ENCODE assay signal across 7 mouse cellular contexts in genomic region chr7:120865100-120865499, GRCm38 (mm10). TPM values are rescaled to one million over a fixed set of nuclear protein-coding genes. Genes with fewer than 3 reads are reported as not detected.
DNase-seq lines count a peak whose midpoint lies in the region; ATAC-seq and TF ChIP-seq lines count a peak whose summit lies in the region.

No protein-coding gene starts in this region.

- CTCF ChIA-PET in Patski (lab: Charles Lee): interaction anchor here (0.7 to 1.5 kb wide), 2 partner anchors 9 to 12 kb away, joined by 3 to 5 read pairs; no protein-coding TSS in a partner anchor

- peak overlapping the region; percentile 57 for H3K4me2 ChIP-seq in heart, embryonic 12.5 days

- no peak for TF ChIP-seq POLR2A in spleen, adult 2 months (IDR thresholded peaks at IDR 0.05; ENCODE audit: low read depth, low read length)

- no peak for TF ChIP-seq CTCF in Patski (IDR thresholded peaks at IDR 0.05)
- TF ChIP-seq CTCF in spleen, adult 2 months (IDR thresholded peaks at IDR 0.05; ENCODE audit: extremely low read depth, insufficient read depth, insufficient read length, insufficient replicate concordance): no peak

- POLR2A ChIA-PET in Patski (lab: Charles Lee): interaction anchor here (0.6 to 1.6 kb wide), 2 partner anchors 12 to 13 kb away, joined by 3 to 6 read pairs; no protein-coding TSS in a partner anchor

- peak overlapping the region; percentile 94 for H3K27ac ChIP-seq in heart, embryonic 12.5 days (ENCODE audit: poor library complexity, severe bottlenecking)
- peak overlapping the region; percentile 28; the same call in 1 of the 2 replicates for H3K27ac ChIP-seq in macrophage
- H3K27ac ChIP-seq in spleen, adult 2 months (ENCODE audit: insufficient read depth, low read length): peak overlapping the region; percentile 20; the same call in 1 of the 2 replicates

- DNase-seq in Patski (ENCODE audit: low read depth, low spot score): no peak
- DNase-seq in embryo, embryonic 11 days: peak; percentile 88
- peak; percentile 58 for DNase-seq in kidney, postnatal 10 days
- DNase-seq in spleen, adult 2 months (ENCODE audit: low read depth in 1 of 2, low spot score in 2 of 2): peak; percentile 52 to 53

- peak overlapping the region; percentile 18; the same call in 1 of the 2 replicates for H3K4me3 ChIP-seq in heart, embryonic 12.5 days
- H3K4me3 ChIP-seq in macrophage (ENCODE audit: inconsistent target): no peak overlapping the region
- peak overlapping the region; percentile 7; the same call in 1 of the 2 replicates for H3K4me3 ChIP-seq in spleen, adult 2 months (ENCODE audit: extremely low read depth, insufficient read depth, insufficient read length)

- peak; percentile 19 for ATAC-seq in Patski
- peak; percentile 81 for ATAC-seq in heart, embryonic 12.5 days (ENCODE audit: insufficient number of reproducible peaks, low FRiP score)
- ATAC-seq in CD4-positive, CD25-positive, alpha-beta regulatory T cell, adult 4 months: no peak

- no peaks in the 10 kb centered on the region for H3K9me3 ChIP-seq in heart, embryonic 12.5 days (replicated peaks)

- in situ Hi-C loops in Patski (cut with MboI; ENCODE audit: low pct_unique_long_range_greater_than_20kb): no loop called here

- H3K79me2 ChIP-seq in macrophage (ENCODE audit: inconsistent target): no peaks in the 10 kb centered on the region; the same call in 1 of the 2 replicates

- H3K4me1 ChIP-seq in heart, embryonic 12.5 days (replicated peaks): peaks cover 87% of the 10 kb centered on the region
- H3K4me1 ChIP-seq in spleen, adult 2 months (ENCODE audit: control insufficient read depth, insufficient read depth, insufficient read length): peaks cover 19% of the 10 kb centered on the region

- WGBS in heart, embryonic 12.5 days: 13% methylated on average over 7 of the region's 7 CpGs
- WGBS in macrophage (ENCODE audit: missing documents): 23% methylated on average over 7 of the region's 7 CpGs
- WGBS in spleen, adult 2 months: 17% methylated on average over 7 of the region's 7 CpGs

- H3K27me3 ChIP-seq in Patski: no peaks in the 10 kb centered on the region
- H3K27me3 ChIP-seq in heart, embryonic 12.5 days (replicated peaks): no peaks in the 10 kb centered on the region
- H3K27me3 ChIP-seq in spleen, adult 2 months (ENCODE audit: control insufficient read depth, insufficient read depth, low read length): no peaks in the 10 kb centered on the region

- H3K9ac ChIP-seq in heart, embryonic 12.5 days: no peak overlapping the region

- H3K36me3 ChIP-seq in heart, embryonic 12.5 days: no peaks in the 10 kb centered on the region
- no peaks in the 10 kb centered on the region for H3K36me3 ChIP-seq in macrophage (ENCODE audit: inconsistent target)
- no peaks in the 10 kb centered on the region for H3K36me3 ChIP-seq in spleen, adult 2 months (ENCODE audit: control insufficient read depth, insufficient read depth, low read length)

RNA-seq across cellular contexts. Expression of gene Eef2k, which starts 22.5 kb away (rescaled TPM):
- polyA plus RNA-seq in Patski (2021) (21.8 TPM), macrophage (2018) (19.4 to 32.2 TPM (median 21.0 TPM) in 3 replicates)
- polyA plus RNA-seq in heart, embryonic 12.5 days (2016; fragmentation: Nextera tagmentation; extraction: Ambion mirVana): 14.9 and 17.1 TPM in 2 replicates
- total RNA-seq in macrophage (2018; cell fraction: chromatin; rRNA removed): 10 to 100 TPM in 22 of 26 experiments, 1 to 10 TPM in 4; 2.3 to 88.2 (median 36.8) TPM
- 10 to 100 TPM; 17.1 to 41.1 (median 29.6) TPM for total RNA-seq in macrophage (2018; cell fraction: cytosol; rRNA removed)
- total RNA-seq in macrophage (2018; cell fraction: nucleus; rRNA removed): 10 to 100 TPM; 11.8 to 48.9 (median 27.3) TPM
- polyA plus RNA-seq in spleen, adult 2 months (2012; rRNA removed): 15.8 and 18.4 TPM in 2 replicates
- polyA plus RNA-seq in CD4-positive, CD25-positive, alpha-beta regulatory T cell, adult 4 months (2017; shearing (Covaris generic)): 1 to 10 TPM; 5.6 to 6.0 TPM

RNA-seq across cellular contexts. Expression of gene Polr3e, which starts 52.4 kb away (rescaled TPM):
- 27.2 TPM for polyA plus RNA-seq in Patski (2021)
- 24.4 and 25.9 TPM in 2 replicates for polyA plus RNA-seq in heart, embryonic 12.5 days (2016; fragmentation: Nextera tagmentation; extraction: Ambion mirVana)
- 10 to 100 TPM; 10.4 to 50.0 (median 29.3) TPM for total RNA-seq in macrophage (2018; cell fraction: chromatin; rRNA removed)
- 10 to 100 TPM in 19 of 26 experiments, 1 to 10 TPM in 7; 6.4 to 14.5 (median 12.6) TPM for total RNA-seq in macrophage (2018; cell fraction: cytosol; rRNA removed)
- 10 to 100 TPM; 10.3 to 32.5 (median 16.0) TPM for total RNA-seq in macrophage (2018; cell fraction: nucleus; rRNA removed)
- 10.5 to 18.0 TPM (median 11.9 TPM) in 3 replicates for polyA plus RNA-seq in macrophage (2018)
- 14.2 and 16.7 TPM in 2 replicates for polyA plus RNA-seq in spleen, adult 2 months (2012; rRNA removed)
- polyA plus RNA-seq in CD4-positive, CD25-positive, alpha-beta regulatory T cell, adult 4 months (2017; shearing (Covaris generic)): 10 to 100 TPM in 1 of 2 experiments, 1 to 10 TPM in 1; 8.1 to 15.8 TPM

RNA-seq across cellular contexts. Expression of gene Gm5737, which starts 52.9 kb away (rescaled TPM):
- not detected for polyA plus RNA-seq in Patski (2021)
- polyA plus RNA-seq in heart, embryonic 12.5 days (2016; fragmentation: Nextera tagmentation; extraction: Ambion mirVana): not detected in 2 replicates
- total RNA-seq in macrophage (2018; cell fraction: chromatin; rRNA removed): not detected
- not detected for total RNA-seq in macrophage (2018; cell fraction: cytosol; rRNA removed)
- not detected for total RNA-seq in macrophage (2018; cell fraction: nucleus; rRNA removed)
- polyA plus RNA-seq in macrophage (2018): not detected in 3 replicates
- not detected in 2 replicates for polyA plus RNA-seq in spleen, adult 2 months (2012; rRNA removed)
- not detected for polyA plus RNA-seq in CD4-positive, CD25-positive, alpha-beta regulatory T cell, adult 4 months (2017; shearing (Covaris generic))

Comparison
In these comparisons a context has a peak if more than half of its experiments do, and no peak if none do; other contexts are left out.
1. H3K27ac ChIP-seq: peak in every context shown above with its lines; median percentile 94 in heart, embryonic 12.5 days; 28 in macrophage; 20 in spleen, adult 2 months.